Mouse (Mus musculus): ENCODE measurements around the gene Phtf2.

DNA sequence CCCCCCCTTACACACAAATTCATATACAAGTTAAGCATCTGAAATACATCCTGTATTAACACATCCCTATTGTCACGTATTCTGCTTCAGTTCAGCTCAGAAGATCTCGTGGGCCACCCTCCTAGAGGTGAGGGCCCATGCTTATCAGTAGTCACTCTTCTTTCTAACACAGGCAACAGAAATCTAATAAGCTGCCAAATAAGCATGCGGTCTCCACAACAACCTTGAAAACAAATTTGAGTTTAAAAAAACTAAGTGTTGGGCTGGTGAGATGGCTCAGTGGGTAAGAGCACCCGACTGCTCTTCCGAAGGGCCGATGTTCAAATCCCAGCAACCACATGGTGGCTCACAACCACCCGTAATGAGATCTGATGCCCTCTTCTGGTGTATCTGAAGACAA lies 24.3 kb upstream of the Phtf2 start:
- TF ChIP-seq CTCF (IDR thresholded peaks at IDR 0.05; ENCODE audit: low read depth), result no peak
- TF ChIP-seq EP300 (IDR thresholded peaks at IDR 0.05; ENCODE audit: low read depth), result no peak

Data from heart, postnatal 0 days (tissue).